Mouse (Mus musculus) cortical plate, adult 2 months (tissue): ENCODE data around the gene Pde8b.

Experiments used
- CTCF ChIP-seq: fragments of 200-500 bp; IDR thresholded peaks from 2 replicates; pipeline ENCODE4 v1.5.1; 2011; ENCODE audit warnings: mild to moderate bottlenecking, control low read depth, low read length; ENCODE audit not compliant: insufficient read depth; ENCODE audit errors: extremely low read depth
- POLR2A ChIP-seq: fragments of 200-500 bp; IDR thresholded peaks from 2 replicates; pipeline ENCODE4 v1.6.1; 2011; ENCODE audit warnings: mild to moderate bottlenecking, low read length, control low read depth; ENCODE audit not compliant: insufficient read depth; ENCODE audit errors: extremely low read depth

DNA sequence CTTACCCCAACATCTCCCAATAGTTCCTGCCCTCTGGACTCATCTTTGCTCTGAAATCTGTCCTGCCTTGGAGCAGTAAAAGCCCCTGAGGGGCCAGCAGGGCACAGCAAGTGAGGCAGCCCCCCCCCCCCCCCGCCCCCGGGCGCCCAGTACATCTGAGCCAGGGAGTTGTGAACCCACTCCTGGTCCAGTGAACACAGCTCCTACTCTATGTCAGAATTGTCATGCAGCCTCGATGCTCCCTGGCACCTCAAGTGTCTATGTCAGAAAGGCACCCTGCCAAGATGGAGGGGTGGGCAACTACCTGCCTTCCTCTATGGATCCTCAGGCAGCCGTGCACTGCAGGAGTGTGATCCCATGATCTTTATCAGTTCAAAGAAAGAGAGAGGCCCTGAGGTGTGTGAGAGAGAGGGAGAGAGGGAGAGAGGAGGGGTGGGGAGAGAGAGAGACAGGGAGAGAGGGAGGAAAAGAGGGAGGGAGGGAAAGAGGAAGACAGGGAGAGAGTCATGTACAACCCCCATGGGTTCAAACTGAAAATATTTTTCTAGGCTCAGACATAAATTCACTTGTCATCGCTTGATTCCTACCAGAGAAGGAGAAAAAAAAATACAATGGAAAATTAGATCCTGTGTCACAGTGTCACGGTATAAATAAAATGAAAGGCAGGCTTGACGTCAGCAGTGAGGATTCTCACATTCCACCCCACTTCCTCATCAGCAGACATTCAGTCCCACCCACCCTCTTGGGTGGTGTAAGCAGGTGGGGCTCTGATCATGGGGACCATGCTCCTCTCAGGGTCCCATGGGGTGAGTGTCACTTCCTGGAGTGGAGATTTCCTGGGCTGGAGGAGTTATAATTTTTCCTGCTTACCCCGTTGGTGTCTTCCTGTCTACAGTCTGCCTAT is 11.0 kb upstream of the Pde8b start:
- TF ChIP-seq CTCF = no peak
- TF ChIP-seq POLR2A = no peak
